Mouse (Mus musculus): Measurements from ENCODE around the gene Cadm1. TPM values are rescaled to one million over a fixed set of nuclear protein-coding genes. Genes with fewer than 3 reads are reported as not detected.

Gene Cadm1
- total RNA-seq, 2 experiments from 2014 or later: 230 to 269 TPM

DNA sequence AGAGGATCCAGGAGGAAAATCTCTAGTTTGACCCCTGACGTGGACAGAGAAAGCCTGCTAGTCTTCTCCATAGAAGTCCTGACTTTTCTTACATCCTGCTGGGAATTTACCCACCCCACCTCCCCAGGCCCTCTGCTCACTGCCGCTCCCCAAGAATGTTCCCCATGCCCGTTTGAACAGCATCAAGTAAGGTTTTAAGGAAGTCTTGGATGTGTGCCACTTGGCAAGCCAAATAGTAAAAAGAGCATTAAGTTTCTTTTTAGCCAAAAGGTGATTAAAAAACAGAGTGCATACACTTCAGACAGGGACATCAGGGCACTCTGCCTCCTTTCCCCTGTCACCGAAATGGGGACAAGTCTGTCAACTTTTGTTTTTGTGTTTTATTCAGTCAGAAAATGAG lies 299.9 kb downstream of the Cadm1 start:
- no peak for TF ChIP-seq CTCF (IDR thresholded peaks at IDR 0.05)

GRCm38 (mm10) chr9:47831412-47831811 lies 301.4 kb downstream of the Cadm1 start:
- intact Hi-C loops (cut with DNase I): no loop called here
- Histone ChIP-seq H3K4me3 (no peak overlapping the region), H3K27ac (no peak overlapping the region)
- no peak for DNase-seq (ENCODE audit: extremely low spot score in 1 of 2, low spot score in 2 of 2)
- TF ChIP-seq CTCF (IDR thresholded peaks at IDR 0.05): no peak

More for the DNA sequence above, 299.9 kb downstream of the Cadm1 start:
- Histone ChIP-seq H3K4me3 (no peak overlapping the region), H3K27ac (no peak overlapping the region)
- intact Hi-C loops (cut with DNase I): no loop called here
- no peak for DNase-seq (ENCODE audit: extremely low spot score in 1 of 2, low spot score in 2 of 2)

GRCm38 (mm10) chr9:47838170-47838569 lies 308.2 kb downstream of the Cadm1 start:
- intact Hi-C loops (cut with DNase I): no loop called here
- DNase-seq (ENCODE audit: extremely low spot score in 1 of 2, low spot score in 2 of 2): no peak
- no peak overlapping the region for H3K4me3 ChIP-seq
- no peak overlapping the region for H3K27ac ChIP-seq
- TF ChIP-seq CTCF (IDR thresholded peaks at IDR 0.05): no peak

GRCm38 (mm10) chr9:47838890-47839691 lies 309.1 kb downstream of the Cadm1 start:
- DNase-seq (ENCODE audit: extremely low spot score in 1 of 2, low spot score in 2 of 2): no peak
- TF ChIP-seq CTCF (IDR thresholded peaks at IDR 0.05): no peak
- Histone ChIP-seq H3K4me3 (no peak overlapping the region), H3K27ac (no peak overlapping the region)
- intact Hi-C loops (cut with DNase I): no loop called here

- TF ChIP-seq CTCF (IDR thresholded peaks at IDR 0.05): no peak
- intact Hi-C loops (cut with DNase I): no loop called here
- Histone ChIP-seq H3K27ac (no peak overlapping the region), H3K4me3 (no peak overlapping the region)
- DNase-seq (ENCODE audit: extremely low spot score in 1 of 2, low spot score in 2 of 2): no peak
Observed at GRCm38 (mm10) chr9:47839692-47840025, 309.7 kb downstream of the Cadm1 start.

GRCm38 (mm10) chr9:47843328-47843727 lies 313.4 kb downstream of the Cadm1 start:
- DNase-seq (ENCODE audit: extremely low spot score in 1 of 2, low spot score in 2 of 2): no peak
- no peak overlapping the region for H3K27ac ChIP-seq
- intact Hi-C loops (cut with DNase I): no loop called here
- H3K4me3 ChIP-seq: no peak overlapping the region
- TF ChIP-seq CTCF (IDR thresholded peaks at IDR 0.05): no peak

- intact Hi-C loops (cut with DNase I): no loop called here
- Histone ChIP-seq H3K27ac (no peak overlapping the region), H3K4me3 (no peak overlapping the region)
- no peak for TF ChIP-seq CTCF (IDR thresholded peaks at IDR 0.05)
- no peak for DNase-seq (ENCODE audit: extremely low spot score in 1 of 2, low spot score in 2 of 2)
Observed at GRCm38 (mm10) chr9:47846275-47846674, 316.3 kb downstream of the Cadm1 start.

- H3K27ac ChIP-seq: no peak overlapping the region
- no peak for DNase-seq (ENCODE audit: extremely low spot score in 1 of 2, low spot score in 2 of 2)
- no peak for TF ChIP-seq CTCF (IDR thresholded peaks at IDR 0.05)
- no peak overlapping the region for H3K4me3 ChIP-seq
- intact Hi-C loops (cut with DNase I): no loop called here
Observed at GRCm38 (mm10) chr9:47846926-47847325, 317.0 kb downstream of the Cadm1 start.

DNA sequence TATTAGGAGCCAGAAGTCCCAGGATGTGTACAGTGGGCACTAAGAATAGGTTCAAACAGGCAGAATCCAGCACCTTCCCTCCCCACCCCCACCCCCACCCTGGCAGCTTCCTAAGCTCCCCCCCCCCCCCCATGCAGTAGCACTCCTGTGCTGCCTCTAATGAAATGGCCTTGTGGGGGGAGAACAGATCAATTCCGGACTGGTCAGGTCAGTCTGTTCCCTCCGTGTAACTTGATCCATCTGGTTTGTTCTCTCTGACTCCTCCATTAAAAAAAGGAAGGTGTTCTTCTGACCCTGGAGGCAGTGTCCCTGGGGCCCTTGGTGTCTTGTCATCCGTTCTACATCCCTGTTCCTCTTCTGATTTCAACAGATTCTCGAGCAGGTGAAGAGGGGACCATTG lies 317.8 kb downstream of the Cadm1 start:
- Histone ChIP-seq H3K4me3 (no peak overlapping the region), H3K27ac (no peak overlapping the region)
- DNase-seq (ENCODE audit: extremely low spot score in 1 of 2, low spot score in 2 of 2): no peak
- TF ChIP-seq CTCF (IDR thresholded peaks at IDR 0.05): no peak
- intact Hi-C loops (cut with DNase I): no loop called here

- H3K4me3 ChIP-seq: no peak overlapping the region
- no peak for TF ChIP-seq CTCF (IDR thresholded peaks at IDR 0.05)
- DNase-seq (ENCODE audit: extremely low spot score in 1 of 2, low spot score in 2 of 2): no peak
- H3K27ac ChIP-seq: no peak overlapping the region
- intact Hi-C loops (cut with DNase I): no loop called here
Observed at GRCm38 (mm10) chr9:47848745-47849144, 318.8 kb downstream of the Cadm1 start.

DNA sequence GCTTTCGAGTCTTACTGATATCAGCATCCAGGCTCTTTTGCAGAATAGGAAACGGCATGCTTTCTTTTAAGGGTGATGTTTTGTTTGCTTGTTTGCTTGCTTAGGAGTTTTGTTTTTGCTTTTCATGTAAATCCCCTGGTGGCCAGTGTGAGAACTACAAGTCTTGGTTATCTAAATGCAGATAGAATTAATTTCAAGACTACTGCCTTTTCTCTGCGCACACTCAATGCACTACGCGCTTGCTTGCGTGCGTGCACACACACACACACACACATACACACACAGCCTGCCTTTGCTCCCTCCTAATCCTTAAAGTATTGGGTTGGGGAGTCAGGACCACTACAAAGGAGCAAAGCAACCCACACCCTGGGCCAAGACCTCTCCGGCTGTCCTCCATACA lies 326.3 kb downstream of the Cadm1 start:
- peak; percentile 70 for TF ChIP-seq CTCF (IDR thresholded peaks at IDR 0.05)
- intact Hi-C loops (cut with DNase I): loop anchor here (5.0 to 10.0 kb wide), 2 partner anchors 188 to 321 kb away; no protein-coding TSS in a partner anchor
- H3K27ac ChIP-seq: no peak overlapping the region
- no peak for DNase-seq (ENCODE audit: extremely low spot score in 1 of 2, low spot score in 2 of 2)
- H3K4me3 ChIP-seq: no peak overlapping the region

DNA sequence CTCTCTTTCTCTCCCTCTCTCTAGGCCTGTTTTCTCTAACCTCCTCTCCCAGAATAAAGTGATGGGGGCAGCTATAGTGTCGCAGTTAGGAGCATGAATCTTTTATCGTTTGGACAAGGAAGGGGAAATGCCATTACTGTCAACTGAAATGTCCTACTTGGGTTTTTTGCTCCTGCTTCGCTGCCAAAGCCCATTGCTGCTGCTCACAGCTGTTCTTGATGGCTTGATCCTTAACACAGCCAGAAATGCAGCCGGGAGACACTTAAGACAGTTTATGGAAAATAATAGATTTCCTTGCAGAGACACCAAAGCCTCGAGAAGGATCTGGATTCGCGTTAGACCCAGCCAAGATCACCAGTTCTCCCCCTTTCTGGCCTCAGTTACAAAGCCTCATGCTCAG lies 327.3 kb downstream of the Cadm1 start:
- DNase-seq (ENCODE audit: extremely low spot score in 1 of 2, low spot score in 2 of 2): no peak
- Histone ChIP-seq H3K4me3 (no peak overlapping the region), H3K27ac (no peak overlapping the region)
- intact Hi-C loops (cut with DNase I): loop anchor here (5.0 to 10.0 kb wide), 2 partner anchors 188 to 320 kb away; no protein-coding TSS in a partner anchor
- TF ChIP-seq CTCF (IDR thresholded peaks at IDR 0.05): no peak

GRCm38 (mm10) chr9:47858134-47858533 lies 328.2 kb downstream of the Cadm1 start:
- TF ChIP-seq CTCF (IDR thresholded peaks at IDR 0.05): no peak
- no peak overlapping the region; the same call in 1 of the 2 replicates for H3K27ac ChIP-seq
- H3K4me3 ChIP-seq: no peak overlapping the region
- intact Hi-C loops (cut with DNase I): loop anchor here (5.0 to 10.0 kb wide), 2 partner anchors 187 to 319 kb away; no protein-coding TSS in a partner anchor
- DNase-seq (ENCODE audit: extremely low spot score in 1 of 2, low spot score in 2 of 2): no peak

Data from left cerebral cortex, adult 2 months (tissue).